Mouse (Mus musculus): ENCODE measurements around the gene Thrb.

Gene Thrb

DNA sequence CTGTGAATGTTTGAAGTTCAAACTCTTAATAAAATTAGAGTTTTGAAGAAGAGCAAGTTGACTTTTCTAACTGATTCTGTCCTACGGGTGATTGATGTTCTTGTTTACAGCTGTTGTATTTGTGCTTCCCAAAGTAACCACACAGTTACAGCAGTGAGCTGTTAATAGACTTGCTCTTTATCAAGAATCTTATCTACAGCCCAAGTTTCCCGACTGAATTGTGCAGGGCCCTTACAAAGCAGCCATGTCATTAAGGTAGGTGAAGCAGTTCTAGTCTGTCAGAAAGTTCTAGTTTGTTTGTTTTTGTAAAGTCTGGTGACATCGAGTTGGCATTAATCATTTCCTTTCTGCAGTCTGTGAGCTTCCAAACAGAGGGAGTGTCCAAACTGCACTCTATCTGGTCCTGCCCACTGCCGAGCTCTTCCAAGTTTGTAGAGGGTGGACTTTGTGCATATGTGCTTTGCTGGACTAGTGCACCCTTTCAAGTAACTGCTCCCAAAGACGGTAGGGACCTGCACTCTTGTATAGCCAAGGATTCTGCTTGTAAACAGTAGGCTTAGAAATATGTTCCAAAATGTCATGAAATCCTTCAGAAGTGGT, 124.2 kb downstream of the Thrb start:
- peak; percentile 76 for DNase-seq (ENCODE audit: low spot score)

GRCm38 (mm10) chr14:17785370-17785769, 125.3 kb downstream of the Thrb start:
- peak; percentile 45 for DNase-seq (ENCODE audit: low spot score)

GRCm38 (mm10) chr14:17786249-17786648, 126.2 kb downstream of the Thrb start:
- DNase-seq (ENCODE audit: low spot score), result no peak

- DNase-seq (ENCODE audit: low spot score), result no peak
These were observed 144.0 kb downstream of the Thrb start for GRCm38 (mm10) chr14:17803934-17804602.

GRCm38 (mm10) chr14:17811051-17811450, 151.0 kb downstream of the Thrb start:
- no peak for DNase-seq (ENCODE audit: low spot score)

DNA sequence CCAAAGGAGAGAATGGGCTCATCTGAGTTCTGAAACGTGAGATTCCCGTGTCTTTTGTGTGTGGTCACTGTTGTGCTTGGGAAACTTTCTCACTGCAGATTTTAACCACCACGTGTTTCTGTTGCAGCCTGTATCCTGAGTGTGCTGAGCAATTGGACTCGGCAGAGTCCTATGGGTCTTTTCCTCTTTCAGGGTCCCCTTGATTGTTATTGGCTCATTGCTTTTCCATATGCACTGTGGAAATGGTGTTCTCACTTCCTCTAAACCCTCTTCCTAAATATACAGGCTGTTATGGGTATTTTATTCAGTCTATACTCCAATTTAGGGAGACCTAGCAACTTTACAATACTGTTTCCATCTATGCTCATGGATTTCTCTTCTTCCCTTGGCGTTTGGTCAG, 152.4 kb downstream of the Thrb start:
- no peak for DNase-seq (ENCODE audit: low spot score)

GRCm38 (mm10) chr14:17815103-17815502, 155.0 kb downstream of the Thrb start:
- DNase-seq (ENCODE audit: low spot score), result no peak

- DNase-seq (ENCODE audit: low spot score), result no peak
These were observed 158.0 kb downstream of the Thrb start for GRCm38 (mm10) chr14:17818086-17818485.

DNA sequence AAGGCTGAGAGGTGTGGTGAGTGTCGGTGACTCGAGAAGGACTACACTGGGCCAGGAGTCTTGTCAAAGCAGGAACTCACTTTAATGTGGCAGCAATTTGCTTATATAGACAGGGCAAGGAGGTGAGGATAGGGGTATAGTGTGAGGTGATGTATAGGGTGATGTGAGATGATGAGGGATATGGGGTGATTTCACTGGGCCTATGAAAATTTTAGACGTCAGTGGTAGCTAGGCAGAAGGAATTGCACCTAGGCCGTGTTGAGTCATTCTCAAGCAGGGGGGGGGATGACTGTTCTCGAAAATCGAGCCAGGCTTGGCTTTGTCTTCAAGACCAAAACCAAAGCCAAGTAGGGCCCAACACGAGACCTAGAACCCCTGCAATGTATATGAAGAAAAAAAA, 162.7 kb downstream of the Thrb start:
- DNase-seq (ENCODE audit: low spot score), result no peak

- no peak for DNase-seq (ENCODE audit: low spot score)
These were observed 167.3 kb downstream of the Thrb start for GRCm38 (mm10) chr14:17827401-17827800.

DNA sequence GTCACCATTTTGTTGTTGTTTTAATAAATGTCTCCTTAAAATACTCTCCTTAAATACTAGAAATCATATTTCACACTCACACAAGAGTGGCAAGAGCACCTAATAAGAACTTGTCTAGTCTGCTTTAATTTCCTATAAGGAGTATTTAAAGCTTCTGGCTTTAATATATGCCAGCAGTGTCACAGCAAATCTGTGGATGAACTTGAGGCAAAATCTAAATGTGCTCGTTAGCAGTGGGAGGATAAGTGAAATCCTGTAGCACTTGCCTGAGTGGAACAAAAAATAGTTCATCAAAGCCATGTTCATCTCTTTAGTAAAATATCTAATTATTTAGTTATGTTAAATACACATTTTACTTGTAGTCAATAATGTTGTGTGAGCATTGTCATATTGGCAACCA, 175.7 kb downstream of the Thrb start:
- DNase-seq (ENCODE audit: low spot score), result no peak

DNA sequence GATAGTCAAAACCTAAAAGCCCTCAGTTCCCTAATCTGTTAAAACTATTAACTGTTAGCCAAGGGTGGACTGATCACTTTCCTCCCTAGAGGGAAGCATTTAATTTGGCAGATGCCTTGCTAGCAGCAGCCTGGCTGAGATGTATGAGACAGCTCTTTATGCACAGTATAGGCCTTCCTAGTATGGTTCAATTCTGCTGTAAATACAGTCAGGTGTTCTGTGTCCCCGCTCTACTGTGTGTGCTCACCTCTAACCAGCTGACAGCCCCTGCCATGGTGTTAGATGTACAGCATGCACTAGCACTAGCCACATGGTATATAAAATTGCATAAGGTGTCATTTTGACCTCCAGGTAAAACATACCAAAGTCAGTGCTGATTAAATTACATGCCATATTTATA, 176.7 kb downstream of the Thrb start:
- DNase-seq (ENCODE audit: low spot score), result no peak

DNA sequence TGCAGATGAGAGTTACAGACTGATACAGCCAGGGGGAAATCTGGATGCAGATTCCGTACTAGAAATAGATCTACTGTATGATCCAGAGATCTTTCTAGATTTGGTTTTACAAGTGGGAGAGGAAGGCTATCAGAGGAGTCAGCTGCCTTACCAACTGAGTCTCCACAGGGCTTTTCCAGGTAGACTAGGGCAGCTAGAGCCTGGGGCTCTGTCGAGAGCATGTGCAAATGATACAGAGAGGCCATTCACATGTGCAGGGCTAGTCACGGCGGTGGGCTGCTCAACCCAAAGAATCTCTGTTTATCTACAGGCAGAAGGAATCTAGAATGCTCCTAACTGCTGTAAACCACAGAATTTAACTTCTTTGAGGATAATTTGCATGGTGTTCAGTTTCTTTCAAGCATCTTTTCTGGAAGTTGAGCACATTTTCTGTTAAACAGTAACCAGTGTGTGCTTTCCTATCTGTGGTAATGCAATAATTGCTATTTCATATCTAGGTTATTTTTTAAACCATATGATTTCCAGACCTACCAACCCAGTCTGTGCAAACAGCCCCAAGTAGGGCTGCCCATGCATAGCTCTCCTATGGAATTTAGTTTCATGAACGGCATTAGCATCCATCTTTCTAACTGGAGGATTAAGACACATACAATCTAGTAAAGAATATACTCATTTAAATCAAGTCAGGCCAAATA, 185.1 kb downstream of the Thrb start:
- DNase-seq (ENCODE audit: low spot score), result no peak

DNA sequence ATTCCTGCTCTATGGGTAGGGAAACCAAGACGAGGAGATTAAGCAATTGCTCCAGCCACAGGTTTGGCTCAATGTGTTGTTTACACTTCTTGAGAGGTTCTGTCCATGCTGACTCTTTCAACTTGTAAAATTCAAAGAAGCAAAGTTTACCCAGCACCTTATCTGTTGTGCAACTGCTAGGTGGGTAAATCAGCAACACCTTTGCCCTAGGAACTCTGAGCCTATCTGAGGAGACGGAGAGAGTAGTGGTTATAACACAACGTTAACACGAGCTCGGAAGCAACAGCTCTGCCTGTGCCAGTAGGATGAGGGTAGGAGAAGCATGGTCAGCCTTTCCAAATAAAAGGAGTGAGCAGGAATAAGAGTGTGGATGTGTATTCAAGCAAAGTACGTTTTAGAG, 185.8 kb downstream of the Thrb start:
- peak; percentile 72 for DNase-seq (ENCODE audit: low spot score)

- peak; percentile 2 for DNase-seq (ENCODE audit: low spot score)
These were observed 186.6 kb downstream of the Thrb start for GRCm38 (mm10) chr14:17846700-17847099.

DNA sequence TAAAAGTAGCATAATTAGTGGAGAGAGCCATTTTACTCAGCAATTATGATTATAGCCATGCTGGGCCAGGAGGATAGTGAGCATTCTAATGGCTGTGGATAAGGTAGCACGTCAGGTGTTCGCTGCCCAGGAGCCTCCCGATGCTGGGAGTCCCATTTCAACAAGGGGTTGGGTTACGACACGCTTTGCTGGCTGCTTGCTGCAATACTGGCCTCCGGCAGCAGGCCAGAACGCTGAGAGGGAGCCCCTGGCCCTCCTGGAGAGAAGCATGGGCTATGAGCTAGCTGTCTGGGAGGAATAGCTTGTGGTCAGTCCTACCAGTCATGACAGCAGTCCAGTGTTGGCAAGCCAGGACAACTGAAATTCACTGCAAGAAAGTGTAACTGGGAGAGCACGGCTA, 187.2 kb downstream of the Thrb start:
- DNase-seq (ENCODE audit: low spot score), result peak; percentile 26

DNA sequence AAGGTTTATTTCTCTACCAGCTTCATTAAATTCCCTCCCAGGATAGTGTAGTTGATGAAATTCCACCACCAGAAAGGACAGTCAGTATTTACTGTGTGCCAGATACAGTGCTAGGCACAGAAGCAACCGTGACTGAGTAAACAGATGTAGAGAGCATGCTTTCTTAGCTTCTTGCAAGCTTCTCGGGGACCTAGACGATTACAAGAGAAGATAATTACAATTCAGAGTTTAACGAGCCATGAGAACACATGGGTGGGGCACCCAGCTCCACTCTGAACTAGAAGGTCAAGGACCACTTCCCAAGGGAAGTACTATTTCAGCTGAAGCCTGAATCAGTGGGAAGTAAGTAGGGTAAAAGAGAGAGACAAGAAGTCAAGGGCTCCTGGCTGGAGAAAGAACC, 190.3 kb downstream of the Thrb start:
- no peak for DNase-seq (ENCODE audit: low spot score)

DNA sequence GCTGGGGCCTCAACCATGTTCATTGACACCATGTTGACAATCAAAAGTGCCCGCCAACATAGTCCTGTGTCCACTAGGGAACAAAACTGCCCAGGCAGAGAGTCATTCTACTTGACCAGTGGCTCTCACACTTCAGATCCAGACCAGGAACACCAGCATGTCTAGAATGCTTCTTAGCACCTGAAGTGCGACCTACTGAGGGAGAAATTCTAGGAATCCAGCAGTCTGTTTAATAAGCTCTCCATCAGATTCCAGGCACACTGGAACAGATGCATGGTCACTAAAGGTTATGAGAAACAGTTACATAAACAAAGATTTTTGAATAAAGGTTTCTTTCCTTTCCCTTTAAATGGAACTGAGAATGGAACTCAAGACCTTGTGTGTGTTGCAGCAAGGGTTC, 192.2 kb downstream of the Thrb start:
- no peak for DNase-seq (ENCODE audit: low spot score)

GRCm38 (mm10) chr14:17859790-17860385, 199.8 kb downstream of the Thrb start:
- no peak for DNase-seq (ENCODE audit: low spot score)

DNA sequence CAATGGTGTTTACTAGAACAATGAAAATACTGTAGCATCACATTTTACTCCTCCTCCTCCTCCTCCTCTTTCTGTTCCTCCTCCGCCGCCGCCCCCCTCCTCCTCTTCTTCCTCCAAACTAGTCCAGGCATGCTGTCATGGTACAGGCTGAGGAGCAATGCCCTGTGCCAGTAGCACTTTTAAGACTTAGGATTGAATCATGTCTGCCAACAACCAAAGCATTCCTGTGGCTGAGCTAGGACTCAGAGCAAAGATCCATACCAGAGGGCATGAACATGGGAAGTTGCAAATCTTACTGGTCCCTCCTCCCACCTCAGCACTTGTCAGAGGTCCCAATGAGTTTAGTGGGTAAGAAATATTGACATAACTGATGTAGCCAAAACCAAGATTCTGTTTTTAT, 202.6 kb downstream of the Thrb start:
- DNase-seq (ENCODE audit: low spot score), result no peak

DNA sequence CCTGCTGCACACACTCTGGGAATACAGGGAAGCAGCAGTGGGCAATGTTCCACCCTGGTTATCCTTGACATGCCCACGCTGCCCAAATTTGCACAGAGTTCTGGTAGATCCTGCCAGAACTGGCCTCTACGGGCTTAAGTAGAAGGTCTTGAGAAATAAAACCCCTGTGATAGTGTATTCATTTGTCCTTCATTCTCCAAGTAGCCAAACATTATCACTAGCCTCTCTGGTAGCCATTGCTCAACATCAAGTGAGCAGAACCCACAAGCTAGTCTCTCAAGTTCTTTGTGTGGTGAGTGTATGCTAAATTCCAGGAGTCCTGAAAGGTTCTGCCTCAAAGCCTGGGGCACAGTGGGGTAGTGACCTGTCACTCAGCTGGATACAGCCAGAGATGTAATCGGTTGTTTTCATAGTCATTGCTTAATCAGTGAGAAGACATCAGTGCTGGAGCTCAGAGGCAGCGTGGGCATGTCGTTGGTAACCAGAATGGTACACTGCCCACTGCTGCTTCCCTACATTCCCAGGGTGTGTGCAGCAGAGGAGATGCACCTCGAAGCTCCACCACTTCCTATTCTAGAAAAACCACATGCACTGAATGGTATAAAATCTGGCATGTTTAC, 203.8 kb downstream of the Thrb start:
- DNase-seq (ENCODE audit: low spot score), result no peak

- DNase-seq (ENCODE audit: low spot score), result no peak
These were observed 208.3 kb downstream of the Thrb start for GRCm38 (mm10) chr14:17868326-17868725.

DNA sequence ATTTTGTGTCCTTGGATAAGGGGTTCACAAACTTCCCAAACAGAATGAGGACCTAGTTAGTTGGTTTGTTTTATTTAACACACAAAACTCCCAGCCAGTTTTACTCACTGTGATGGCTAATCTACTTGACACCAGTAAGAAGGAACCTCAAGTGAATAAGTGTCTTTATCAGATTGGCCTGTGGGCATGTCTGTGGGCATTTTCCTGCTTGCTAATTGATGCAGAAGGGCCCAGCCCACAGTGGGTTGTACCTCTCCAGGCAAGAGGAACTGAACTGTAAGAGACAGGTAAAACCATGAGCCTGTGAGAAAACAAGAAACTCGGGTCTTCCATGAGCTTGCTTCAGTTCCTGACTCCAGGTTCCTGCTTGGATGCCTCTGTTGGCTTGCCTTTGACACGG, 215.9 kb downstream of the Thrb start:
- DNase-seq (ENCODE audit: low spot score), result no peak
